Mouse (Mus musculus): ENCODE measurements around the gene Pla2g2c. TPM values are rescaled to one million over a fixed set of nuclear protein-coding genes. Genes with fewer than 3 reads are reported as not detected.

The Pla2g2c gene
- polyA plus RNA-seq (2017; shearing (Covaris generic)), result not detected

- no peak for ATAC-seq
Observed at GRCm38 (mm10) chr4:138724354-138725126, at the start of gene Pla2g2c. Gene Pla2g2c (plus strand): TSS chr4:138724792.

DNA sequence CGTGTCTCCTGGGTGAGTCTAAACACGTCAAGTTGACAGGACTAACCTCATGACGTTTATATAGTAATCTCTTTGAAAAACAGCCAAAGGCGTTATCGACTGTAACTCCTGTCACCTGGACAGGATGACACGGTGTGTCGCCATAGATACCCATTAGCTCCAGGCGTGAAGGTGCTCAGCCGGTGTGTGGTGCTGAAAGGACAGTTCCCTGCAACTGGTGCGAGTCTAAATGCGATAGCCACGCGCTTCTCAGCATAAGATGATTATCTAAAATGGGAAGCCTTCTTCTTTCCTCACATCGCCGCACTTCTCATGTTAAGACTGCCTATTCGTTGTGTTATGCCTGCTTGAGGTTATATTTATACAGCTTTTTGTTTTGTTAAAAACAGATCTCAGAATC, 48.1 kb upstream of the Pla2g2c start:
- ATAC-seq, result no peak

DNA sequence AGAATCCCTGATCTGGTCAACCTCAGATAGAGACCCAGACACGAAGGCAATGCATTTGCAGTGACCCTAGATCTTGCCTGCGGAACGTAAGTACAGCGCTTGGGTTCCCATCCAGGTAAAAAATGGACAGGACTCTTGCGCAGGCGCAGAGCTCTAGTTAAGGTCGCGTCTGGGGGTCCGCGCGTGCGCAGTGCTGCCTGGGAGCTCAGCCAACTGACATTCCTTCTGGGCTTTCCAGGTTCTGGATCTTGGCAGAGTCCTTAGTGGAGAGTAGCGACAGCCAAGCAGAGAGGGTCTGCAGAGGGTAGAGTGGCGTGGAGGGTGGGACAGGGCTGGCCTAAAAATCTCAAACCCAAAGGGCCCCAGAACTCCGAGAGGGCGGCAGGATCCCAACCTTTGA, 47.0 kb upstream of the Pla2g2c start:
- ATAC-seq, result no peak

- ATAC-seq, result no peak
Observed at GRCm38 (mm10) chr4:138680124-138680523, 44.5 kb upstream of the Pla2g2c start.

DNA sequence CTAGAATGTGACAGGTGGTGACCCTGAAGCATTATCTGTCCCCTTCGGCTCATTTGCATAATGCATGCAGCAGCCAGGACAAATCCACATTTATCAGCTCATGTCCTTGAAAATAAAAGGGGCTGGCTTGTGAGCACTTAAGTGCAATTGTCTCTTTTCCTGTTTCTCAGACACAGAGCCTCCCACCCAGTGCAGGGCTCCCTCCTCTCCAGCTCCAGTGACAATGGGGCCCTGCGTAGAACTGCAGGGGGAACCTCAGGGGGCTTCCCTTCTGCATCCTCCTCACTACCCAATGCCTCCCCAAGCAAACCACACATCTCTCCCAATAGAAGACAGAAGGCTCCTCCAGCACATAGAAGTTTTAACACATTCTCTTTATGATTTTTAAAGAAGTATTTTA, 41.8 kb upstream of the Pla2g2c start:
- ATAC-seq, result no peak

- ATAC-seq, result no peak
Observed at GRCm38 (mm10) chr4:138685813-138686212, 38.8 kb upstream of the Pla2g2c start.

DNA sequence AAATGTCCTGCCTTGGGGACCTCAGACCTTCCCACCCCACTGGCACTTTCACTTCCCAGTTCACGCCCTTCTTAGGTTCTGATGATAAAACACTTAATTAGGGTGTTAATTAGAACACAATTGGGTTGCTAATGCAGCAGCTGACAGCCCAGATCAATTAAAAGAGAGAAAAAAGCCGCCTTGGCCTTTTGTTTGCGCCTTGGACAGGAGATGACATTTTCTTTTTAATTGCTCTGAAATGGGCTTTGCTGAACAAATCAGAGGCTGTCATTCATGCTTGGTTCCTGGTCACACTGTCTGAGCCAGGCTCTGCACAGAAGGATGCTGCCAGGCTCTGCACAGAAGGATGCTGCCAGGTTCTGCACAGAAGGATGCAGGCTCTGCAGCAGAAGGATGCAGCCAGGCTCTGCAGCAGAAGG, 35.5 kb upstream of the Pla2g2c start:
- ATAC-seq, result no peak

GRCm38 (mm10) chr4:138690561-138690960, 34.0 kb upstream of the Pla2g2c start:
- no peak for ATAC-seq

DNA sequence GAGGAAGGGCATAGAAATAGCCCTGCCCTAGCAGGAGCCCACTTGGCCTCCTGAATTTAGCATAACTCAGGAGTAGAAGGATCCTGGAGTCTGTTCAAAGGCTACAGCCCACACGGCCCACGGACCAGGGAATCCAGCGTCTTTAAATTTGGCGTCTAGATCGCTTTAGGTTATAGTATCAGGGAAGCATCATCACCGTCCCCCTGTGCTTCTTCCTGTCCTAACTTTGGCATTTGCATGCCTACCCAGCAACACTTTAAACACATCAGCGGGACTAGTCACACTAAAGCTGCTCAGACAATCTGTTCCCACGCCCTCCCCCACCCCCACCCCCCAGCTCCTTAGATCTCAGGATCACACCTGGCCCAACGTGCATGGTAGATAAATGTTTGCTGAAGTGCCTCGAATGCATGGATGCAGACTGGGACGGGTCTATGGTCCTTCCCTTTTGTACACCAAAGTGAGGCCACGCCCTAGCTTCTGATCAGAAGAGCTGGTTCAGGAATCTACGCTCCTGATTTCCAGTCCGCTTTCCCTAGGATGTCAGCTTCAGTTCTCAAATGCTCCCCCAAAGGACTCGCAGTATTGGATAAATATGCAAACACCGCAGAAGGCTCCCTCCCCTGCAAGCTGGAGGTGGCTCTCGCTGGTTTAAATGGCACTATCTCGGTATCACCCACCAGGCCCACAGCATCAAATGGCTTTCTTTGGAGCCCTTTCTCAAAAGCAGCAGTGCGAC, 33.0 kb upstream of the Pla2g2c start:
- ATAC-seq, result no peak

- no peak for ATAC-seq
Observed at GRCm38 (mm10) chr4:138693043-138693692, 31.4 kb upstream of the Pla2g2c start.

- ATAC-seq, result no peak
Observed at GRCm38 (mm10) chr4:138696720-138697119, 27.9 kb upstream of the Pla2g2c start.

DNA sequence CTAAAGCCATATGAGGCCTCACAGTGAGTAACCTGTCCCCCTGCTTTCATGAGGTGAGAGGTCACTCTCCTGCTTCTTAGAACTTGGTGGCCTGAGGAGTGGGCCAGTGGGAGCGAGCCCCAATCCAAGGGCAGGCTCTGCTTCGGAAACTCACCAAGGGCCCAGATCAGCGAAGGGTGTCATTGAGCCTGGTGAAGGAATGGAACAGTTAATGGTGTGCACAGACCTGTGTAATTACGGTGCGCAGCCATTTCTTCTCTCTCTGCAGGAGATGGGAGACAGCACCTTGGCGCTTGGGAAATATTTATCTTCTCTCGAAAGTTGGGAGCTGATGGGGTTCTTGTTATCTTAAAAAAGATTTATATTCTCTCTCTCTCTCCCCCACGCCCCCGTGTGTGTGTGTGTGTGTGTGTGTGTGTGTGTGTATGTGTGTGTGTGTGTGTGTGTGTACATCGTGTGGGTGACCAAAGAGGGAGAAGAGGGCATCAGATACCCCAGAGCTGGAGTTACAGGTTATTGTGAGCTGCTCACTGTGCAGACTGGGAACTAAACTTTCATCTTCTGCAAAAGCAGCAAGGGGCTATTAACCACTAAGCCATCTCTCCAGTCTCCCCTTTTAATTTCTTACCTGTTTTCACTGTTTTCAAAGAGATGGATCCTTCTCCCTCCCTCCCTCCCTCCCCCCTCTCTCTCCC, 27.3 kb upstream of the Pla2g2c start:
- no peak for ATAC-seq

DNA sequence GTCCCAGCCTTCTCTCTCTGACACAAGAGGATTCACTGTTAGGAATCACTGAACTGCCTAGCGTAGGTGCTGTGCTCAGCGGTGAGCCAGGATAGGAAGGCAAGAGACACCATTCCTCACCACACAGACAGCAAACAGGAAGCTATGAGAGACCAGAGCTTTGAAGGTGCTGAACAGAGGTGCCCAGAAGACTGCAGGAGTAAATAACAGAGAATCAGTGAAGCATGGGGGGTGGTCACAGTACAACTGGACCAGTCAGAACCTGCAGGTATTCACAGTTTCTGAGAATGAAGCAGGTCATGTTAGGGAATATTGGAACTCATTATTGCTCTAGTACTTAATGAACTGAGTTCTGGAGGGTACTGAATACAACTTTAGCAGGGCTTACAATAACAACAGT, 26.3 kb upstream of the Pla2g2c start:
- ATAC-seq, result no peak

- no peak for ATAC-seq
Observed at GRCm38 (mm10) chr4:138700184-138700982, 24.2 kb upstream of the Pla2g2c start.

DNA sequence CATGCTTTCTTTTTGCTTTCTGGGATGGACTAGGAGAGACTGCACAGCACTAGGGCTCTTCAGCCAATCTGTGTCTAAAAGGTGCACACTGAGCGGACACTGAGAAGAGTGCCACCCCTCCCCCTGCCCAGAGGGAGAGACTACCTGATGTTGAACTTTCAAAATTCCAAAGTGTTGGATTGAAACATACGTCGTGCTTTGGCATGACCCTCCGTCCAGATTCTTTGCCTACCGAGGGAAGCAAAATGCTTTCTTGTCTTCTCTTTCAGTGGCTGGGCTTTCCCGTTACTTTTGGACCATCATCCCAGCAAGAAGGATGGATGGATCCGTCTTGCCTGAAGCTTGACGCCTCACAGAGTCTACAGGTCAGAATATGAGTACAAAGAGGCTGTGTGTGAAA, 23.5 kb upstream of the Pla2g2c start:
- ATAC-seq, result no peak

GRCm38 (mm10) chr4:138702031-138702430, 22.6 kb upstream of the Pla2g2c start:
- ATAC-seq, result no peak

GRCm38 (mm10) chr4:138702528-138702927, 22.1 kb upstream of the Pla2g2c start:
- ATAC-seq, result no peak

- no peak for ATAC-seq
Observed at GRCm38 (mm10) chr4:138703591-138703990, 21.0 kb upstream of the Pla2g2c start.

DNA sequence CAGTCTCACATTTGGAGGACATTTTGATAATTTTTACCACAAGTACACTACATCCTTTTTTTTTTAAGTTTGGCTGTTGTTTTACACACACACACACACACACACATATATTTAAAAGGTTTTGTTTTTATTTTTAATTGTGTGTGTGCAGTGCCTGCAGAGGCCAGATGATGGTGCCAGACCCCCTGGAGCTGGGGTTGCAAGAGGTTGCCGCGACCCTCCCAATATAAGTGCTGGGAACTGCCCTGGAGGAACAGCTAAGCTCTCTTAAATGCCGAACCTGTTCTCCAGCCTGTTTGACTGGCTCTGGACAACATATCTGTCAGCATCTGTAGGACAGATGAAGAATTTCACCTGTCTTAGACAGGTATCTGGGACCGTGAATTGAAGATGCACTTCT, 20.4 kb upstream of the Pla2g2c start:
- no peak for ATAC-seq

DNA sequence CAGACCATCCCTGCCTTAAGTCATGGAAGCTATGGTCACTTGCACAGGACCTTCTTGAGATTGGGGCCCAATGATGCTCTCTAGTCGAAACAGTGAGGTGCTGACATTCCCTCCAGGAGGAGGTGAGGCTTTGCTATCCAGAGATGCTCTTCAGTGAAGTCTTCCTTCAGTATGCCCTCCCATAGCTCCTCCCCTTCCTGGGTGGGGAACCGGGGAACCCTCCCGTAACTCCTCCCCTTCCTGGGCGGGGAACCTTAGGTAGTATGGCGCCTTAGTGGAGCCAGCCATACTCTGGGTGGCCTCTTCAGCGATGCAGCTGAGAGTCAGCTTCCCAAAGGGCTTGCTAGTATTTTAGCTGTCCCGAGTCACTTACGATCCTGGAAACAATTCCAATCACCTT, 18.0 kb upstream of the Pla2g2c start:
- ATAC-seq, result no peak

- no peak for ATAC-seq
Observed at GRCm38 (mm10) chr4:138708636-138709035, 16.0 kb upstream of the Pla2g2c start.

DNA sequence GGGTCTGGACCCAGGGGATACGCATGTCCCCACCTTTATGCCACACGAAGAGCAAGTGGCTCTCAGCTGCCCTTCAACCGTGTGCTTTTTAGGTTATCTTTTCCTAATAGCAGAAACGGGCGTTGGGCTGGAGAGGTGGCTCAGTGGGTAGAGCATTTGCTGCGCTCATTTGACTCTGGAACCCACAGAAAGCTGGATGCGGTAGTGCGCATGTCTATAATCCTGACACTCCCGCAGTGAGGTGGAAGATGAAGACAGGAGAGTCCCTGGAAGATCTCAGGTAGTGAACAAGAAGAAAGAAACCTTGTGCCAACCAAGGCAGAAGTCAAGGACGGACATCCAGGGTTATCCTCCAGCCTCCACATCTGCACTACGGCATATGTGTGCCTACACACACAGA, 15.3 kb upstream of the Pla2g2c start:
- no peak for ATAC-seq

Measured in CD4-positive, CD25-positive, alpha-beta regulatory T cell, adult 4 months (primary cell).